Mouse (Mus musculus) forebrain, embryonic 11.5 days (tissue): ENCODE measurements around the gene Slc22a29. TPM values are rescaled to one million over a fixed set of nuclear protein-coding genes. Genes with fewer than 3 reads are reported as not detected.
"Not testable (repeated sequence)": the region's sequence is repeated elsewhere in the genome, so short reads cannot be mapped to it uniquely, and the experiment has no call there.

ENCODE experiments used
- ATAC-seq: fragments of 200-750 bp; cut with Nextera tagmentation; replicated peaks from 2 replicates; pipeline ENCODE4 v1.8.0; 2017; ENCODE audit warnings: moderate TSS enrichment; ENCODE audit not compliant: low FRiP score
- DNase-seq: peaks from one replicate; pipeline ENCODE4 v3.0.0-alpha.2; 2017; ENCODE audit warnings: low spot score
- H3K27ac ChIP-seq: fragments of 300-500 bp; sonication (generic); 2 replicates; pipeline ENCODE4 v1.5.1; 2014; ENCODE audit warnings: low read depth, low read length
- H3K27me3 ChIP-seq: fragments of 300-500 bp; sonication (generic); 2 replicates; pipeline ENCODE4 v1.6.1; 2014; ENCODE audit warnings: mild to moderate bottlenecking, low read length, mixed read lengths; ENCODE audit not compliant: control insufficient read depth, insufficient read depth
- H3K36me3 ChIP-seq: fragments of 300-500 bp; sonication (generic); 2 replicates; pipeline ENCODE4 v1.6.1; 2014; ENCODE audit warnings: mild to moderate bottlenecking, low read length, moderate library complexity, mixed read lengths; ENCODE audit not compliant: control insufficient read depth, insufficient read depth
- H3K4me1 ChIP-seq: fragments of 300-500 bp; sonication (generic); replicated peaks from 2 replicates; pipeline ENCODE4 v1.6.1; 2014; ENCODE audit warnings: low read length, mixed read lengths; ENCODE audit not compliant: control insufficient read depth, insufficient read depth
- H3K4me2 ChIP-seq: fragments of 300-500 bp; sonication (generic); 2 replicates; pipeline ENCODE4 v1.6.1; 2014; ENCODE audit warnings: low read depth, mild to moderate bottlenecking, low read length, moderate library complexity, mixed read lengths; ENCODE audit not compliant: severe bottlenecking
- H3K4me3 ChIP-seq: fragments of 300-500 bp; sonication (generic); 2 replicates; pipeline ENCODE4 v1.5.1; 2014; ENCODE audit warnings: low read depth, low read length
- H3K9ac ChIP-seq: fragments of 300-500 bp; sonication (generic); 2 replicates; pipeline ENCODE4 v1.6.1; 2014; ENCODE audit warnings: low read length
- H3K9me3 ChIP-seq: fragments of 300-500 bp; sonication (generic); 2 replicates; pipeline ENCODE4 v1.6.1; 2016; ENCODE audit warnings: low read length, mixed read lengths; ENCODE audit not compliant: control insufficient read depth
- WGBS: fragments of 180-500 bp; shearing (Covaris S2); extraction: QIAGEN DNeasy Blood & Tissue Kit; methylation state at CpG from one replicate; pipeline ENCODE4 v1.1.7; 2014; 5-methylcytosine and 5-hydroxymethylcytosine counted together
- polyA plus RNA-seq: library from polyadenylated mRNA; unstranded; fragments of >200 nt; fragmentation: Nextera tagmentation; extraction: Ambion mirVana; gene quantifications from 2 replicates; pipeline ENCODE4 v1.2.1, GENCODE M21; 2014

The Slc22a29 gene
- polyA plus RNA-seq, 1 experiment from 2014 or later: not detected

DNA sequence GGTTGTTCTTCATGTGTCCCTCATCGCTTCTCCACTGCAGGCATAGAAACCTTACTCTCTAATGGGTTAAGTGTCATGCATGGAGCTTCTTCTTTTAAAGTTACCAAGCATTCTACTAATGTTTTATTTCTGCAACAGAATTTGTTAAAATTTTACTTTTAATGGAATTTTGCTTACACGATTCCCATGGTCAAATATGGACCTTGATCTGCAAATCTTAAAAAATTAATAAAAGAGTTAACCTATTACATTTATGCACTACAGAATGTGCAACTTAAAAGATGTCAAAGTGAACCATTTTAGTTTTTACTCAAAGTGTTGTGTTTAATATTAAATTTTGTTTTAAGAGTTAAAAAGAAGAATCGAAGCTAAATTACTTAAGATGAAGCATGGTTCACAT, 86.8 kb downstream of the Slc22a29 start, which contains the start of gene Slc22a28:
Gene Slc22a28, minus strand, starts transcription at position 102 of the 400 bp plus-strand sequence.
- not testable (repeated sequence) for H3K36me3 ChIP-seq, H3K4me1 ChIP-seq, H3K27me3 ChIP-seq, H3K9me3 ChIP-seq, H3K4me3 ChIP-seq, DNase-seq, H3K4me2 ChIP-seq, ATAC-seq, H3K27ac ChIP-seq, H3K9ac ChIP-seq
- 88% methylated on average over 2 of the region's 3 CpGs for WGBS

Other genes starting within 250 kb of the Slc22a29 start
- gene Slc22a28, start 86.9 kb downstream of the Slc22a29 start, polyA plus RNA-seq: not detected in 2 replicates
- not detected in 2 replicates for gene Slc22a30, start 186.2 kb upstream of the Slc22a29 start, polyA plus RNA-seq